Mouse (Mus musculus) macrophage (primary cell): ENCODE measurements around the gene Olfr1382. TPM values are rescaled to one million over a fixed set of nuclear protein-coding genes. Genes with fewer than 3 reads are reported as not detected.
"Not testable (repeated sequence)": the region's sequence is repeated elsewhere in the genome, so short reads cannot be mapped to it uniquely, and the experiment has no call there.

ENCODE experiments used
- H3K27ac ChIP-seq: fragments of 350-480 bp; formaldehyde crosslinking; 2 replicates; pipeline ENCODE4 v1.9.0; 2021
- H3K36me3 ChIP-seq: fragments of 350-480 bp; formaldehyde crosslinking; 2 replicates; pipeline ENCODE4 v1.9.0; 2021; ENCODE audit errors: inconsistent target
- H3K4me3 ChIP-seq: fragments of 350-480 bp; formaldehyde crosslinking; 2 replicates; pipeline ENCODE4 v1.9.0; 2021; ENCODE audit errors: inconsistent target
- H3K79me2 ChIP-seq: fragments of 350-480 bp; formaldehyde crosslinking; 2 replicates; pipeline ENCODE4 v1.9.0; 2021; ENCODE audit errors: inconsistent target
- WGBS: methylation state at CpG from one replicate; pipeline ENCODE4 v1.1.7; 2026; ENCODE audit warnings: inconsistent platforms; ENCODE audit not compliant: missing documents; 5-methylcytosine and 5-hydroxymethylcytosine counted together
- polyA plus RNA-seq: library from polyadenylated mRNA; stranded (reverse); fragments of 250-400 nt; gene quantifications from 3 replicates; pipeline ENCODE4 v1.2.4, GENCODE M21; 2018; ENCODE audit warnings: inconsistent platforms
- total RNA-seq, 78 experiments: library from RNA; depleted of rRNA; stranded (reverse); fragments of 250-400 nt; gene quantifications; 1 replicate in 9 of 78; 2 replicates in 24 of 78; 3 replicates in 43 of 78; 4 replicates in 2 of 78; pipeline ENCODE4 v1.2.4; 2018; ENCODE audit warnings: inconsistent platforms in 56 of 78

Olfr1382 gene
- total RNA-seq (2018; cell fraction: chromatin; rRNA removed) = not detected
- total RNA-seq (2018; cell fraction: cytosol; rRNA removed) = not detected
- total RNA-seq (2018; cell fraction: nucleus; rRNA removed) = not detected
- polyA plus RNA-seq = not detected in 3 replicates

GRCm38 (mm10) chr11:49527947-49528346 is at the start of gene Olfr1382:
Gene Olfr1382, plus strand, starts transcription at chr11:49528247.
- Histone ChIP-seq H3K27ac (no peak within 1 kb of the TSS), H3K4me3 (no peak within 1 kb of the TSS), H3K79me2 (no peaks in the 10 kb centered on the region), H3K36me3 (no peaks in the 10 kb centered on the region)
- WGBS = 80% methylated on average over 3 of the region's 3 CpGs

- H3K36me3 ChIP-seq = no peaks in the 10 kb centered on the region
- H3K4me3 ChIP-seq = no peak overlapping the region
- WGBS = 60% methylated on average over 4 of the region's 4 CpGs
- H3K79me2 ChIP-seq = no peaks in the 10 kb centered on the region
- no peak overlapping the region for H3K27ac ChIP-seq
These were observed 42.1 kb upstream of the Olfr1382 start for GRCm38 (mm10) chr11:49485973-49486372.

- H3K27ac ChIP-seq, H3K4me3 ChIP-seq, H3K79me2 ChIP-seq, H3K36me3 ChIP-seq: not testable (repeated sequence)
- no CpG with 5 or more reads among the region's 1 CpGs for WGBS
These were observed 39.3 kb upstream of the Olfr1382 start, which contains the start of gene Olfr1385 for GRCm38 (mm10) chr11:49488770-49489169. Gene Olfr1385, plus strand, starts transcription at chr11:49489070.

- Histone ChIP-seq H3K79me2 (no peaks in the 10 kb centered on the region), H3K36me3 (no peaks in the 10 kb centered on the region), H3K4me3 (no peak overlapping the region), H3K27ac (no peak overlapping the region)
- WGBS = 72% methylated on average over 5 of the region's 5 CpGs
These were observed 10.0 kb upstream of the Olfr1382 start for GRCm38 (mm10) chr11:49518086-49518485.

- Histone ChIP-seq H3K79me2 (no peaks in the 10 kb centered on the region), H3K27ac (no peak within 1 kb of the TSS), H3K4me3 (no peak within 1 kb of the TSS), H3K36me3 (no peaks in the 10 kb centered on the region)
These were observed 8.7 kb upstream of the Olfr1382 start, which contains the start of gene Olfr1383 for GRCm38 (mm10) chr11:49519348-49519747. Gene Olfr1383, plus strand, starts transcription at chr11:49519648.

GRCm38 (mm10) chr11:49532761-49533160 is 4.7 kb downstream of the Olfr1382 start:
- H3K36me3 ChIP-seq = no peaks in the 10 kb centered on the region
- no peaks in the 10 kb centered on the region for H3K79me2 ChIP-seq
- no peak overlapping the region for H3K27ac ChIP-seq
- H3K4me3 ChIP-seq = no peak overlapping the region

GRCm38 (mm10) chr11:49536631-49537030 is 8.6 kb downstream of the Olfr1382 start:
- H3K79me2 ChIP-seq, H3K27ac ChIP-seq, H3K36me3 ChIP-seq, H3K4me3 ChIP-seq: not testable (repeated sequence)
- 100% methylated on average over 1 of the region's 2 CpGs for WGBS

GRCm38 (mm10) chr11:49543149-49543548 is 15.1 kb downstream of the Olfr1382 start, which contains the start of gene Olfr1381:
Gene Olfr1381, plus strand, starts transcription at chr11:49543449.
- not testable (repeated sequence) for H3K79me2 ChIP-seq, H3K4me3 ChIP-seq, H3K36me3 ChIP-seq, H3K27ac ChIP-seq
- 87% methylated on average over 3 of the region's 3 CpGs for WGBS

- not testable (repeated sequence) for H3K27ac ChIP-seq, H3K79me2 ChIP-seq, H3K36me3 ChIP-seq, H3K4me3 ChIP-seq
- 83% methylated on average over 1 of the region's 3 CpGs for WGBS
These were observed 26.0 kb downstream of the Olfr1382 start for GRCm38 (mm10) chr11:49554033-49554432.

- not testable (repeated sequence) for H3K36me3 ChIP-seq, H3K4me3 ChIP-seq, H3K79me2 ChIP-seq, H3K27ac ChIP-seq
- 87% methylated on average over 5 of the region's 5 CpGs for WGBS
These were observed 28.5 kb downstream of the Olfr1382 start, which contains the start of gene Olfr1380 for GRCm38 (mm10) chr11:49556578-49556977. Gene Olfr1380, plus strand, starts transcription at chr11:49556878.

- not testable (repeated sequence) for H3K36me3 ChIP-seq, H3K27ac ChIP-seq, H3K4me3 ChIP-seq, H3K79me2 ChIP-seq
- 37% methylated on average over 2 of the region's 2 CpGs for WGBS
These were observed 47.0 kb downstream of the Olfr1382 start for GRCm38 (mm10) chr11:49575054-49575453.

GRCm38 (mm10) chr11:49580452-49580851 is 52.4 kb downstream of the Olfr1382 start:
- H3K27ac ChIP-seq, H3K36me3 ChIP-seq: not testable (repeated sequence)
- WGBS = 24% methylated on average over 7 of the region's 8 CpGs

More at GRCm38 (mm10) chr11:49580452-49580851, 52.4 kb downstream of the Olfr1382 start:
- not testable (repeated sequence) for H3K4me3 ChIP-seq, H3K79me2 ChIP-seq

Other genes with a start within 250 kb of the Olfr1382 start
- not detected in 3 replicates for gene Olfr1393, start 249.9 kb upstream of the Olfr1382 start, polyA plus RNA-seq
- 0.16 TPM in 1 of 3 replicates, not detected in the others for gene Olfr1392, start 243.0 kb upstream of the Olfr1382 start, polyA plus RNA-seq
- not detected in 3 replicates for gene Olfr10, start 223.5 kb upstream of the Olfr1382 start, polyA plus RNA-seq
- not detected in 3 replicates for gene Olfr1391, start 205.5 kb upstream of the Olfr1382 start, polyA plus RNA-seq
- not detected in 3 replicates for gene Olfr1390, start 193.1 kb upstream of the Olfr1382 start, polyA plus RNA-seq
- not detected in 3 replicates for gene Olfr1389, start 105.2 kb upstream of the Olfr1382 start, polyA plus RNA-seq
- gene Olfr1388, start 91.6 kb upstream of the Olfr1382 start, polyA plus RNA-seq = not detected in 3 replicates
- not detected in 3 replicates for gene Olfr1387, start 72.9 kb upstream of the Olfr1382 start, polyA plus RNA-seq
- not detected in 3 replicates for gene Olfr1386, start 63.2 kb upstream of the Olfr1382 start, polyA plus RNA-seq
- gene Olfr1385, start 39.2 kb upstream of the Olfr1382 start, polyA plus RNA-seq = not detected in 3 replicates
- not detected in 3 replicates for gene Olfr1384, start 21.5 kb upstream of the Olfr1382 start, polyA plus RNA-seq
- not detected in 3 replicates for gene Olfr1383, start 8.6 kb upstream of the Olfr1382 start, polyA plus RNA-seq
- not detected in 3 replicates for gene Olfr1381, start 15.2 kb downstream of the Olfr1382 start, polyA plus RNA-seq
- gene Olfr1380, start 28.6 kb downstream of the Olfr1382 start, polyA plus RNA-seq = not detected in 3 replicates
- gene Flt4, start 81.0 kb downstream of the Olfr1382 start, polyA plus RNA-seq = 0.03 to 0.32 TPM (median 0.10 TPM) in 3 replicates
- not detected in 3 replicates for gene Scgb3a1, start 135.4 kb downstream of the Olfr1382 start, polyA plus RNA-seq
- 24.6 to 40.8 TPM (median 29.3 TPM) in 3 replicates for gene Cnot6, start 184.5 kb downstream of the Olfr1382 start, polyA plus RNA-seq